Mouse (Mus musculus) embryonic fibroblast, embryonic 13.5 days (primary cell): ENCODE measurements at regions not wholly inside any gene's neighbourhood (a gene's known extent, or its start where the extent isn't known, plus 50 kb on each side); places are given as distances from the start of the nearest gene placed in this dataset.

ENCODE experiments used
- CTCF ChIP-seq: IDR thresholded peaks from 2 replicates; pipeline ENCODE4 v1.5.1; 2011; ENCODE audit warnings: mild to moderate bottlenecking, control low read depth, low read length, moderate library complexity, borderline replicate concordance; ENCODE audit not compliant: insufficient read depth
- POLR2A ChIP-seq: IDR thresholded peaks from 2 replicates; pipeline ENCODE4 v1.6.1; 2011; ENCODE audit warnings: low read depth, mild to moderate bottlenecking, control low read depth, low read length, moderate library complexity

- no peak for TF ChIP-seq CTCF
- TF ChIP-seq POLR2A: no peak
Measured at GRCm38 (mm10) chr2:133138877-133139276, 193.2 kb upstream of the Fermt1 start.
